Mouse (Mus musculus) E14TG2a.4 (cell line): ENCODE data around the gene Trp53bp2.

Source experiments
- CTCF ChIP-seq: conservative IDR thresholded peaks from 2 replicates; pipeline ENCODE4 v1.5.1; 2014; ENCODE audit warnings: low read length
- NANOG ChIP-seq: IDR thresholded peaks from 2 replicates; pipeline ENCODE4 v1.6.1; 2014; ENCODE audit warnings: borderline replicate concordance, low read length, mixed read lengths
- POU5F1 ChIP-seq: IDR thresholded peaks from 2 replicates; pipeline ENCODE4 v1.6.1; 2014; ENCODE audit warnings: low read length, borderline replicate concordance

GRCm38 (mm10) chr1:182368782-182369181, 40.2 kb upstream of the Trp53bp2 start:
- TF ChIP-seq CTCF: no peak
- no peak for TF ChIP-seq NANOG
- no peak for TF ChIP-seq POU5F1
